Mouse (Mus musculus) midbrain, embryonic 11.5 days (tissue): ENCODE results near the gene Arhgap32. TPM values are rescaled to one million over a fixed set of nuclear protein-coding genes. Genes with fewer than 3 reads are reported as not detected.

ENCODE experiments used
- microRNA-seq: library from miRNA; unstranded; fragments of <30 nt; microRNA quantifications from one replicate; pipeline ENCODE4, GENCODE M21; 2017
- polyA plus RNA-seq: library from polyadenylated mRNA; unstranded; fragments of >200 nt; fragmentation: Nextera tagmentation; extraction: Ambion mirVana; gene quantifications from 2 replicates; pipeline ENCODE4 v1.2.1, GENCODE M21; 2014

The Arhgap32 gene
- polyA plus RNA-seq, 1 experiment from 2014 or later = 7.2 TPM

Small RNA genes within 50 kb of the gene (microRNA-seq; reads per million reads assigned to microRNA genes)
- not detected for gene Gm44453

Other genes with a start within 250 kb of the Arhgap32 start
- not detected in 2 replicates for gene Barx2, start 202.7 kb upstream of the Arhgap32 start, polyA plus RNA-seq
- 0.17 and 0.33 TPM in 2 replicates for gene Kcnj5, start 228.2 kb downstream of the Arhgap32 start, polyA plus RNA-seq